9 mouse cellular contexts compared by ENCODE assay signal in the genomic region with DNA sequence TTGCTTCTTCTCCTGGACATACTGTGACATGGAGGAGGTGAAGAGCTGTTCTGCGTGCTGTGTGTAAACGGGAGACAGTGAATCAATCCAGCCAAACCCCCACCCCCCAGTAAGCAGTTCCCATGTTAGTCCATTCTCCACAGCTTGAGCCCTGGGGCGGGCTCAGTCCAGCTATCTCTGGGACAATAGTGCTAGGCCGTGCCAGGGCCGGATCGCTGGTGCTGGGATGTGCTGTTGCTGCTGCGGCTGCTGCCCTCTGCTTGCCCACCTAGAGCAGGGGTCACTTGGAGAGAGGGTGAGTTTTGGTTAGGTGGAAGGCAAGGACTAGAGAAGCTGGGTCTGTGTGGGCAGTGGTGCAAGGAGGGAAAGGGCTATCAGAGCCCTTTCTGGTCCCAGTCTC. TPM values are rescaled to one million over a fixed set of nuclear protein-coding genes. Genes with fewer than 3 reads are reported as not detected.
DNase-seq lines count a peak whose midpoint lies in the region; ATAC-seq lines count a peak whose summit lies in the region.
"Had no signal": no experiment of that assay in that cellular context is flagged by ENCODE, and none has a peak within 500 bp of the region (broad histone marks: within the 10 kb centered on the region; RNA-seq: fewer than 3 reads in every experiment).

No protein-coding gene starts in this region.

- peak; percentile 55 for DNase-seq in cerebellum, adult 9-11 months
- no peak for DNase-seq in cerebellum, adult 11 months
- DNase-seq in kidney, postnatal 25 days = peak; percentile 35 to 63
- no peak for DNase-seq in kidney, postnatal 4 days
- no peak for DNase-seq in embryonic facial prominence, embryonic 10.5 days (ENCODE audit: low spot score)
- no peak for DNase-seq in spleen, adult 18-20 months
- no peak for DNase-seq in natural killer cell, adult 2 months (ENCODE audit: low spot score in 2 of 2)
- DNase-seq: thymus, postnatal 4 days had no signal

- H3K4me1 ChIP-seq in embryonic facial prominence, embryonic 10.5 days = peaks cover 74% of the 10 kb centered on the region
- H3K4me1 ChIP-seq in liver, embryonic 16.5 days (ENCODE audit: control insufficient read depth, low read depth, low read length) = peaks cover 60% of the 10 kb centered on the region

- H3K27ac ChIP-seq in embryonic facial prominence, embryonic 10.5 days (replicated peaks) = 0 out of 2 replicates have a peak overlapping the region, but pooled peaks have one; percentile 10
- H3K27ac ChIP-seq in liver, embryonic 16.5 days (ENCODE audit: low read length) = peak overlapping the region; percentile 7; the same call in 1 of the 2 replicates

- 84% methylated on average over 7 of the region's 7 CpGs for WGBS in embryonic facial prominence, embryonic 10.5 days
- WGBS in liver, embryonic 16.5 days (ENCODE audit: insufficient replicate concordance) = 71% methylated on average over 7 of the region's 7 CpGs

- peak overlapping the region; percentile 16; the same call in 1 of the 2 replicates for H3K4me3 ChIP-seq in embryonic facial prominence, embryonic 10.5 days
- H3K4me3 ChIP-seq in liver, embryonic 16.5 days (ENCODE audit: low read depth, low read length) = no peak overlapping the region

- no peaks in the 10 kb centered on the region for H3K9me3 ChIP-seq in embryonic facial prominence, embryonic 10.5 days
- H3K9me3 ChIP-seq in liver, embryonic 16.5 days (replicated peaks; ENCODE audit: control insufficient read depth, low read length) = no peaks in the 10 kb centered on the region

- no peaks in the 10 kb centered on the region for H3K27me3 ChIP-seq in embryonic facial prominence, embryonic 10.5 days (replicated peaks; ENCODE audit: low read depth, poor library complexity, severe bottlenecking)
- no peaks in the 10 kb centered on the region for H3K27me3 ChIP-seq in liver, embryonic 16.5 days (ENCODE audit: control insufficient read depth, insufficient read depth, low read depth, low read length)

- H3K9ac ChIP-seq in liver, embryonic 16.5 days (ENCODE audit: low read depth, low read length) = no peak overlapping the region

- H3K36me3 ChIP-seq in embryonic facial prominence, embryonic 10.5 days (replicated peaks) = peaks cover 74% of the 10 kb centered on the region
- peaks cover 3% of the 10 kb centered on the region; the same call in 1 of the 2 replicates for H3K36me3 ChIP-seq in liver, embryonic 16.5 days (ENCODE audit: control insufficient read depth, insufficient read depth)

- no peak overlapping the region for H3K4me2 ChIP-seq in liver, embryonic 16.5 days (ENCODE audit: low read depth, low read length)

- no peak for ATAC-seq in liver, embryonic 16.5 days (ENCODE audit: low read depth)

RNA-seq across cellular contexts. Expression of a gene that starts 20.6 kb away (rescaled TPM):
- polyA plus RNA-seq in embryonic facial prominence, embryonic 10.5 days (2016; fragmentation: Nextera tagmentation; extraction: Ambion mirVana) = 110 and 116 TPM in 2 replicates
- 16.4 and 20.0 TPM in 2 replicates for polyA plus RNA-seq in liver, embryonic 16.5 days (2015; fragmentation: Nextera tagmentation; extraction: Ambion mirVana)

RNA-seq across cellular contexts. Expression of a gene that starts 26.6 kb away (rescaled TPM):
- not detected in 2 replicates for polyA plus RNA-seq in embryonic facial prominence, embryonic 10.5 days (2016; fragmentation: Nextera tagmentation; extraction: Ambion mirVana)
- not detected in 2 replicates for polyA plus RNA-seq in liver, embryonic 16.5 days (2015; fragmentation: Nextera tagmentation; extraction: Ambion mirVana)

RNA-seq across cellular contexts. Expression of a gene that starts 50.6 kb away (rescaled TPM):
- polyA plus RNA-seq in embryonic facial prominence, embryonic 10.5 days (2016; fragmentation: Nextera tagmentation; extraction: Ambion mirVana) = 229 and 231 TPM in 2 replicates
- 171 and 190 TPM in 2 replicates for polyA plus RNA-seq in liver, embryonic 16.5 days (2015; fragmentation: Nextera tagmentation; extraction: Ambion mirVana)

RNA-seq across cellular contexts. Expression of a gene that starts 59.3 kb away (rescaled TPM):
- 98.6 and 105 TPM in 2 replicates for polyA plus RNA-seq in embryonic facial prominence, embryonic 10.5 days (2016; fragmentation: Nextera tagmentation; extraction: Ambion mirVana)
- polyA plus RNA-seq in liver, embryonic 16.5 days (2015; fragmentation: Nextera tagmentation; extraction: Ambion mirVana) = 22.0 and 24.5 TPM in 2 replicates

Comparison
In these comparisons a context has a peak if more than half of its experiments do, and no peak if none do; other contexts are left out.
1. DNase-seq: peak in cerebellum, adult 9-11 months (single experiment) and kidney, postnatal 25 days (2 of 2); none in cerebellum, adult 11 months (single experiment), kidney, postnatal 4 days (0 of 2), embryonic facial prominence, embryonic 10.5 days (single experiment), spleen, adult 18-20 months (0 of 2) and natural killer cell, adult 2 months (0 of 2).